Mouse (Mus musculus): ENCODE results near the gene Rpn2.

The Rpn2 gene

GRCm38 (mm10) chr2:157310963-157311637 is 32.3 kb downstream of the Rpn2 start:
- no peak for DNase-seq (ENCODE audit: low spot score)

- no peak for DNase-seq (ENCODE audit: low spot score)
These were observed 34.9 kb downstream of the Rpn2 start for GRCm38 (mm10) chr2:157313718-157314117.

GRCm38 (mm10) chr2:157314310-157314709 is 35.5 kb downstream of the Rpn2 start:
- no peak for DNase-seq (ENCODE audit: low spot score)

- DNase-seq (ENCODE audit: low spot score) = no peak
These were observed 36.7 kb downstream of the Rpn2 start for GRCm38 (mm10) chr2:157315486-157315885.

- DNase-seq (ENCODE audit: low spot score) = no peak
These were observed 37.6 kb downstream of the Rpn2 start for GRCm38 (mm10) chr2:157316358-157316933.

- DNase-seq (ENCODE audit: low spot score) = no peak
These were observed 38.4 kb downstream of the Rpn2 start for GRCm38 (mm10) chr2:157317220-157317619.

GRCm38 (mm10) chr2:157320135-157320534 is 41.3 kb downstream of the Rpn2 start:
- no peak for DNase-seq (ENCODE audit: low spot score)

GRCm38 (mm10) chr2:157320886-157321285 is 42.1 kb downstream of the Rpn2 start:
- DNase-seq (ENCODE audit: low spot score) = no peak

- no peak for DNase-seq (ENCODE audit: low spot score)
These were observed 43.4 kb downstream of the Rpn2 start for GRCm38 (mm10) chr2:157322029-157322766.

GRCm38 (mm10) chr2:157325238-157325637 is 46.4 kb downstream of the Rpn2 start:
- DNase-seq (ENCODE audit: low spot score) = no peak

GRCm38 (mm10) chr2:157328106-157328505 is 49.3 kb downstream of the Rpn2 start:
- no peak for DNase-seq (ENCODE audit: low spot score)

GRCm38 (mm10) chr2:157328570-157328969 is 49.8 kb downstream of the Rpn2 start:
- no peak for DNase-seq (ENCODE audit: low spot score)

- DNase-seq (ENCODE audit: low spot score) = no peak
These were observed 53.2 kb downstream of the Rpn2 start for GRCm38 (mm10) chr2:157332059-157332458.

- peak; percentile 77 for DNase-seq (ENCODE audit: low spot score)
These were observed 59.8 kb downstream of the Rpn2 start for GRCm38 (mm10) chr2:157338663-157339062.

GRCm38 (mm10) chr2:157339532-157339931 is 60.7 kb downstream of the Rpn2 start:
- no peak for DNase-seq (ENCODE audit: low spot score)

GRCm38 (mm10) chr2:157340221-157340741 is 61.5 kb downstream of the Rpn2 start:
- no peak for DNase-seq (ENCODE audit: low spot score)

- peak; percentile 78 for DNase-seq (ENCODE audit: low spot score)
These were observed 62.9 kb downstream of the Rpn2 start for GRCm38 (mm10) chr2:157341554-157342270.

- no peak for DNase-seq (ENCODE audit: low spot score)
These were observed 63.6 kb downstream of the Rpn2 start for GRCm38 (mm10) chr2:157342328-157342926.

GRCm38 (mm10) chr2:157343337-157343736 is 64.5 kb downstream of the Rpn2 start:
- no peak for DNase-seq (ENCODE audit: low spot score)

- DNase-seq (ENCODE audit: low spot score) = no peak
These were observed 68.7 kb downstream of the Rpn2 start, which contains the start of gene Ghrh for GRCm38 (mm10) chr2:157347361-157348159. Gene Ghrh, minus strand, starts transcription at chr2:157347506.

All from urinary bladder, postnatal 25 days (tissue).